Mouse (Mus musculus) testis, postnatal 14 days (tissue): ENCODE data around the gene Lamtor4.
"Not testable (repeated sequence)": the region's sequence is repeated elsewhere in the genome, so short reads cannot be mapped to it uniquely, and the experiment has no call there.

Experiments used
- DNase-seq: peaks from one replicate; pipeline ENCODE4 v3.0.0; 2021; ENCODE audit warnings: low spot score

Gene Lamtor4

GRCm38 (mm10) chr5:138255353-138256093 lies at the start of gene Lamtor4:
Gene Lamtor4, plus strand, starts transcription at chr5:138255482.
- DNase-seq: peak; percentile 95

- DNase-seq: no peak
Observed at GRCm38 (mm10) chr5:138207253-138207652, 48.0 kb upstream of the Lamtor4 start.

DNA sequence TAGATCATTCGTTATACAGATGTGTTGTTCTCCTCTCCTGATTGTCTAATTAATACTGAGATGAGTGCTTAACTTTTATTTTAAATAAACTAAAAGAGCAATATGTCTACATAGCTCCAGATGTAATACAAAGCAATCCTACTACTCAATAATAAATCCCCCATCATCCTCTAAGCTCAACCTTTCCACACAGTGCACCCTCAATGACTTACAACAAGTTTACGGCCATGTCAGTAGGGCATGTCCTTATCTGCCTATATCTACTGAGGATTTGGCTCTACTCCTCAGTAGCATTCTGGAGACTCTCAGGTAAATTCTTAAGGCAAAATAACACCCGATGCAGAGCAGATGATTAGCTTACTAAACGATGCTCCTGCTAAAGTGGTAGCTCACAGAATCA lies 47.4 kb upstream of the Lamtor4 start:
- no peak for DNase-seq

GRCm38 (mm10) chr5:138216632-138217031 lies 38.6 kb upstream of the Lamtor4 start:
- DNase-seq: not testable (repeated sequence)

- no peak for DNase-seq
Observed at GRCm38 (mm10) chr5:138219864-138220263, 35.4 kb upstream of the Lamtor4 start.

DNA sequence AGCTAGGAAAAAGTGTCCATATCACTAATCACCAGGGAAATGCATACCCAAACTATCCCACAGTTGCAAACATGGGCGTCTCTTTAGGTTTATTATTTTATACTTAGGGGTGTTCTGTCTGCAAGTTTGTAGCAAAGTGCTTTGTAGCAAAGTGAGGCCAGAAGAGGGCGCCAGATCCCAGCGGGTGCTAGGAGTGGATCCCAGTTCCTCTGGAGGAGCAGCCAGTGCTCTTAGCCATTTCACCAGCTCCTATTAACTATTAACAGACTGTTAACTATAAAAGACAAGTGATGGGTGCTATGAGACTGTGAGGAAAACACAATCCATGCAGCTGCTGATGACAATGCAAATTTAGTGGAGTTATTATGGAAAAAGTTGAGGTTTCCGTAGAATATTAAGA lies 33.2 kb upstream of the Lamtor4 start:
- peak; percentile 68 for DNase-seq

- DNase-seq: no peak
Observed at GRCm38 (mm10) chr5:138223287-138223686, 32.0 kb upstream of the Lamtor4 start.

- DNase-seq: no peak
Observed at GRCm38 (mm10) chr5:138225700-138226099, 29.6 kb upstream of the Lamtor4 start, which contains the start of gene Nxpe5. Gene Nxpe5, plus strand, starts transcription at chr5:138225898.

DNA sequence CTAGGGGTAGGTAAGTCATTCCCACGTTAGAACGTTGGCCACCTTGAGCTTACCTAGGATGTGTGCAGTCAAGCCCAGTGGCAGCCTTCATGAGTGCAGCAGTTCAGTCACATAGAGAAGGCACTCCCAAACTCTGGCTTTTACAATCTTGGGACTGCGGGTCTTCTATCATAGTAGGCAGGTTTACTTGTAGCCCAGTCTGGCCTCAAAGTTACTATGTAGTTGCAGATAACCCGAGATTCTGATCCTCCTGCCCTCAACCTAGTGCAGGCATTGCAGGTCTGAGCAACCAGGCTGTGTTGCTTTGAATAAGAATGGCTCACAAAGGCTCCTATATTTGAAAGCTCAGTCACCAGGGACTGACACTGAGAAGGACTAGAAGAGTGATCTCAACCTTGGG lies 28.8 kb upstream of the Lamtor4 start:
- DNase-seq: no peak

DNA sequence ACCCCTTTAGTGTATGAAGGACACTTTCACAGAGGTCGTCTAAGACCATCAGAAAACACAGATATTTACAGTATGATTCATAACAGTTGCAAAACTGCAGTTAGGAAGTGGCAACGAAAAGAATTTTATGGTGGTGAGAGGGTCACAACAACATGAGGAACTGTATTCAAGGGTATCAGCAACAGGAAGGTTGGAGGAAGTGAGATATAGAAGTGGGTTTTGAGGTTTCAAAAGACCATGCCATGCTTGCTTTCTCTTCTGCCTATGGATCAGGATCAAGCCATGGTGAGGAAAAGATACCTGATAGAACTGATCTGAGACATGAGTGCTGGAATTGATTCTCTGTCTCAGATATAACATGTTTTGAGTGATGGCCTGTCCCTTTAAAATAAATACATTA lies 27.9 kb upstream of the Lamtor4 start:
- no peak for DNase-seq

GRCm38 (mm10) chr5:138228026-138228425 lies 27.3 kb upstream of the Lamtor4 start:
- DNase-seq: no peak

DNA sequence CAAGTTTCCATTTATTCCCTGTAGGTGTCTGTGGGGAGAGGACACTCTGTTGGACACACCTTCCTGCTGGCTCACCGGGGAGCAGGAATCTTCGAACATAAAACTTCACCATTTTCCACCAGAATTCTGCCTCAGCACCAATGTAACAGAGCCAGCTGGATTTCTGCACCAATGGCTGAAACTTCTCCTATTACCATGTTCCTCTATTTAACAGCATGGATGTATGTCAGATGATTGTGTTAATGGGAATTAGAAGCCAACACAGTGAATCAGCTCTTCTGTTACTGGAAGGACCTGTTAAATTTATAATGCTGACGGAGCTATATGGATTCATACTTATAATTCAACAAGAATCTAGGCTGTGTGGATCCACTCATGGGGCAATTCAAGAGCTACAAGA lies 25.8 kb upstream of the Lamtor4 start:
- DNase-seq: no peak

- DNase-seq: no peak
Observed at GRCm38 (mm10) chr5:138233778-138234177, 21.5 kb upstream of the Lamtor4 start.

- DNase-seq: no peak
Observed at GRCm38 (mm10) chr5:138234224-138234623, 21.1 kb upstream of the Lamtor4 start.

DNA sequence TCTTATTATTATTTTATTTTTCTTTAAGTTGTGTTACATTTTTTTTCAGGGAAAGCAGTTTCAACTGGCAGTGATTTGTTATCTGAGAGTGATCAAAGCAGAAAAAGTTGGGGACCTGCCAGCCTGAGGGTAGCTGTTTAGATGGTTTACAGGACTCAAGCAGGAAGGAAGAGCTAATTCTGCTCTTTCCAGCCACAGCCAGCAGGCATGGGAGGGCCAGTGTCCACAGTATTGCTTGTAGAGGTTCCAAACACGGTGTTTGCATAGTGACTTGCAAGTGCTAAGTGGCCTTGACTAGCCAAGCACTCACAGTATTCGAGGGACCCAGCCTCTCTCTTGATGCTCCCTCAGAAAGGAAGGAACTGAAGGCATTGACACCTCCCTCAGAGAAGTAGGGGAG lies 13.8 kb upstream of the Lamtor4 start:
- no peak for DNase-seq

DNA sequence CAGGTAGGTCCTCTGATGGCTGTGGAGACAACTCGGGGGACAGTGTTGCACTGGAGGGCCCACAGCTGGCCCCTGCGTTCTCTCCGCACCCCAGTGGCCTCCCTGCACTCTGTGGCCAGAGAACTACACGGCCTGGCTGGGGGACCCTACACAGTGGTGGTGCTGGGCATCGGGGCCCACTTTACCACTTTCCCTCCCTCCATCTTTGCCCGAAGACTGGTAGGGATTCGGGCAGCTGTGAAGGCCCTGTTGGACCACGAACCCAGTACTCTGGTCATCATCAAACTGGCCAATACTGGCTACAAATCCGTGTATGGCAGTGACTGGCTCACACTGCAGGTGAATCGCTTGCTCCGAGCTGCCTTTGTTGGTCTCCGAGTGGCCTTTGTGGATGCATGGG lies 4.1 kb upstream of the Lamtor4 start:
- DNase-seq: no peak

DNA sequence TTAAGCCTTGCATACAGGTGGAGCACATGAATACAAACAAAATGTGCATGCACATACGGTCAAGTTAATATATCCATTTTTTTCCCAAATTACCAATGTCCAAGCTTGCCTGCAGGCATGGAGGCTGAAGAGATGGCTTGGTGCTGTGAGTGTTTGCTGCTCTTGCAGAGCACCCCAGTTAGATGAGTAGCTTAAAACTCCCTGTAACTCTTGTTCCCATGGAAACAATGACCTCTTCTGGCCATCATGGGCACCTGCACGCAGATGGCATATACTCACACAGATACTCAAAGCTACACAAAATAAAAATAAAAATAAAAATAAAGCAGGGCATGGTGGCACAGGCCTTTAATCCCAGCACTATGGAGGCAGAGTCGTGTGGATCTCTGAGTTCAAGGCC lies 2.2 kb upstream of the Lamtor4 start:
- DNase-seq: no peak

DNA sequence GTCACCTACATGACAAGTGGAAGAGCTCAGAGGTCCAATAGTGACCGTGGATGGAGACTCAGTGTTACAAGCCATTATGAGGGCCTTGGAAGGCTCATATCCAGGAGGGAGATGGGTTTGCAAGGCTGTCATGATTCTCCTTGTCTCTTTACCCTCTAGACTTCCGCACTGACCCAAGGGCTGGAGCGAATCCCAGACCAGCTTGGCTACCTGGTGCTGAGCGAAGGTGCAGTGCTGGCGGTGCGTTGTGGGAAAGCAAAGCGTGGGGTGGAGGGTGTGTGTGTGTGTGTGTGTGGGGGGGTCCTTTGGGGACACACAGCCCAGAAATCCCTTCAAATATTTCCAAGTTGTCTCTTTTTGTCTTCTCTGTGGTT lies 799 bp downstream of the Lamtor4 start:
- no peak for DNase-seq

DNA sequence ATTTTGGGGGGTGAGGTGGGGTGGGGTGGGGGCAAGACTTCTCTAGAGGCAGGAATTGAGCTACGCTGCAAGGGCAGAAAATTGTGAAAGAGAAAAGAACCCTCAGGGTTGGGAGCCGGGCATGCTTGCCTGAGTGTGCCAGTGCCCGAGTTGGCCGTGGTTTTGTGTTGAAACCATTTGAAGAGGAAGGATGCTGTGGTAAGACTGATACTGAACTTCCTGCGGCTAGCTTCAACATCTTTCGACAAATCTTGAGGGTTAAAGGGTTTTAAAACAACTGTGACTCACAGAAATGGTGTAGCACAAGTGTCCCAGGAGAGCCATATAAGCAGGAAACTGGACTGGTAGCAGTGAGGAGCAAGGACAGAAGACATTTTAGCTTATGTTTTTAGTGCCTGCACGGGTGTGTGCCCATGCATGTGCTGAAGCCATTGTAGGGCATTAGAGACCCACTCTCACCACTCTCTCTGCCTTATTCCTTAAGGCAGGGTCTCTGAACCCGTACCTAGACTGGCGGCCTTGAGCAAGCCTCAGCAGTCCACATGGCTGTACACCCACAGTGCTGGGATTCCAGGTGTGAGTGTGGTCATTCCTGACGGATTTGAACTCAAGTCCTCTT lies 1.8 kb downstream of the Lamtor4 start:
- no peak for DNase-seq

DNA sequence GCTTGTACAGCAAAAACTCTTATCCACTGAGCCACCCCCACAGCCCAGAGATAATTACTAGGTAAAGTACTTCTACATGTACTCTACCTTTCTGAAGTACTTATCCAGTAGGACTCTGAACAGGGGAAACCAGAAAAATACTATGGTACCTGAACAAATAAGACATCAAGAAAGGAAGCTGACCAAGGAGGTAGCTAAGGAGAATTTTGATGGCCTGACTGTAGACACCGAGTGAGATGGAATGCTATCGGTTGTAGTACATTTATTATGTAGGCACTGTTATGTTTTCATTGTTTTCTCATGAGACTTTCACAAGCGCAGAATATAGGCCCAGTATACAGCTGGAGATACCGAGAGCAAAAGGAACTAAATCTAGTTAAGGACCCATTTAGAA lies 2.3 kb downstream of the Lamtor4 start:
- DNase-seq: no peak

DNA sequence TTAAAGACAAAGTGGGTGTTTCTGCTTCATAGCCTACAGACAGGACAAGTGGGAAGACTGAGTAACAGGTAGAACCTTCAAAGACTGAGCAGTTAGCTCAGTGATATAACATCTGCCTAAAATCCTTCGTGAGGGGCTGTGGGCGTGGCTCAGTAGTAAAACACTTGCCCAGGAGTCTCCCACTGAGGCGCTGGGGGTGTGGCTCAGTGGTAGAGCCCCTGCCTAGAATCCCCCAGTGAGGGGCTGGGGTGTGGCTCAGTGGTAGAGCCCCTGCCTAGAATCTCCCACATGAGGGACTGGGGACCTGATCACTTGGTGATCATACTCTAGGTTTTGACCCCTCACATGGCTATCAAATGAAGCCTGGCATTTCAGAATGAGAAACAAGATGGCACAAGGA lies 2.8 kb downstream of the Lamtor4 start:
- DNase-seq: no peak

- no peak for DNase-seq
Observed at GRCm38 (mm10) chr5:138258542-138258941, 3.3 kb downstream of the Lamtor4 start.

DNA sequence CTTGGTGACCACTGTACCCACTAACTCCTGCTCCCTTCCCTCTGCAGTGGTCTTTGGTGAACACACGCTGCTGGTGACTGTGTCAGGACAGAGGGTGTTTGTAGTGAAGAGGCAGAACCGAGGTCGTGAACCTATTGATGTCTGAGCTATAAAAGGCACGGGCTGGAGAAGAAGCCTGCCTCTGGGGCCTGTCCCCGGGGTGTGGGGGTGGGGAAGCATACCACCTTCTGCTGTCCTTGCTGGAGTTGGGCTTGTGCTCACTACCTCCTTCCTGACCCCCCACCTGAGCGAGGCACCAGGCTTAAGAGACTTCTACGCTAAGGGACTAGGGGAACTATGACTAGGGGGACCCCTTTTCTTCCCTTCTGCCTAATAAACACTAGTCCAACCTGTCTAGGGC lies 3.7 kb downstream of the Lamtor4 start:
- DNase-seq: no peak

GRCm38 (mm10) chr5:138260051-138260450 lies 4.8 kb downstream of the Lamtor4 start:
- no peak for DNase-seq
